8 mouse cellular contexts compared by ENCODE assay signal in the genomic region with DNA sequence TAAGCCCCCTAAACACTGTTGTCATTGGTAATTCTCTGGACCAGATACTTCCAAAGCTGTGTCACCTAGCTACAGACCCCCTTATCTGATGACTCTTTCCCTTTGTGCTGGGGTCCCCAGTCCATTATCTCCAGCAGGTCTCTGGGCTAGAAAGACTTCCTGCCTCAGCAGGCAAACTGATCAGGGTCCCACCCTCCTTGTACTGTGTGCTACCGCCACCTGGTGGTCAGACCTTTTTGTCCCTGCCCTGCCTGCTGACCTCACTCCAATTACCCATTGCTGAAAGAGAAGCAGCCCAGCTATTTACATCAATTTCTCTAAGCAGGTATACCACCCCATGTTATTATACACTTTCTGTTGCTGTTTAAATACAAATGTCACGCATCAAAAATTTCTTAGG. TPM values are rescaled to one million over a fixed set of nuclear protein-coding genes. Genes with fewer than 3 reads are reported as not detected.
A peak's percentile ranks its signal among the peaks of the same experiment; 100 is the strongest.
DNase-seq lines count a peak whose midpoint lies in the region; ATAC-seq and TF ChIP-seq lines count a peak whose summit lies in the region.

No protein-coding gene starts in this region.

- TF ChIP-seq CTCF in bone marrow macrophage, adult 2 months (IDR thresholded peaks at IDR 0.05; ENCODE audit: low read depth, low read length): peak; percentile 91

- no peaks in the 10 kb centered on the region for H3K36me3 ChIP-seq in forebrain, embryonic 10.5 days (replicated peaks)

- no peak overlapping the region for H3K27ac ChIP-seq in bone marrow macrophage, adult 2 months (ENCODE audit: insufficient read depth, low read depth, low read length)
- H3K27ac ChIP-seq in forebrain, embryonic 10.5 days: no peak overlapping the region

- no peak for ATAC-seq in CD4-positive, CD25-positive, alpha-beta regulatory T cell, adult 4 months

- DNase-seq in CD4-positive, CD25-positive, alpha-beta regulatory T cell, adult 2 months (ENCODE audit: low read depth, low spot score): peak; percentile 49
- DNase-seq in forebrain, embryonic 10.5 days (ENCODE audit: extremely low spot score, low spot score): peak; percentile 73
- peak; percentile 85 for DNase-seq in heart, postnatal 4 days
- DNase-seq in layer of hippocampus, postnatal 14 days (ENCODE audit: low spot score in 2 of 2): peak; percentile 69 to 71
- peak; percentile 72 for DNase-seq in lung, postnatal 36 days
- peak; percentile 21 for DNase-seq in skeletal muscle tissue, adult 2 months (ENCODE audit: low read depth, low spot score)

- WGBS in forebrain, embryonic 10.5 days: 5% methylated on average over 2 of the region's 2 CpGs

- TF ChIP-seq POLR2A in bone marrow macrophage, adult 2 months (IDR thresholded peaks at IDR 0.05; ENCODE audit: borderline replicate concordance, low read depth, low read length): no peak

- H3K4me1 ChIP-seq in bone marrow macrophage, adult 2 months (ENCODE audit: control insufficient read depth, insufficient read depth, low read length): no peaks in the 10 kb centered on the region
- 0 out of 2 replicates have a peak, but pooled peaks cover 12% of the 10 kb centered on the region for H3K4me1 ChIP-seq in forebrain, embryonic 10.5 days

- peaks cover 8% of the 10 kb centered on the region; the same call in 1 of the 2 replicates for H3K27me3 ChIP-seq in forebrain, embryonic 10.5 days (ENCODE audit: poor library complexity, severe bottlenecking)

- H3K9me3 ChIP-seq in forebrain, embryonic 10.5 days: no peaks in the 10 kb centered on the region

- no peak overlapping the region for H3K4me3 ChIP-seq in bone marrow macrophage, adult 2 months (ENCODE audit: insufficient read depth, low read length)
- no peak overlapping the region for H3K4me3 ChIP-seq in forebrain, embryonic 10.5 days

RNA-seq across cellular contexts. Expression of a gene that starts 9.1 kb away (rescaled TPM):
- polyA plus RNA-seq in CD4-positive, CD25-positive, alpha-beta regulatory T cell, adult 4 months (2017; shearing (Covaris generic)): not detected
- not detected in 2 replicates for polyA plus RNA-seq in bone marrow macrophage, adult 2 months (2012; ENCODE audit: insufficient read depth, insufficient read length, missing spikeins)
- 2.0 and 3.1 TPM in 2 replicates for polyA plus RNA-seq in forebrain, embryonic 10.5 days (2016; fragmentation: Nextera tagmentation; extraction: Ambion mirVana)
- under 1 TPM; 0.88 to 0.91 TPM for total RNA-seq in heart, postnatal 4 days (2021)
- total RNA-seq in layer of hippocampus, postnatal 14 days (2021): 1 to 10 TPM; 2.2 to 3.7 TPM

RNA-seq across cellular contexts. Expression of a gene that starts 47.5 kb away (rescaled TPM):
- polyA plus RNA-seq in CD4-positive, CD25-positive, alpha-beta regulatory T cell, adult 4 months (2017; shearing (Covaris generic)): 10 to 100 TPM; 21.3 to 24.7 TPM
- 24.1 and 28.9 TPM in 2 replicates for polyA plus RNA-seq in bone marrow macrophage, adult 2 months (2012; ENCODE audit: insufficient read depth, insufficient read length, missing spikeins)
- polyA plus RNA-seq in forebrain, embryonic 10.5 days (2016; fragmentation: Nextera tagmentation; extraction: Ambion mirVana): 56.6 and 58.5 TPM in 2 replicates
- 10 to 100 TPM; 43.4 to 48.1 TPM for total RNA-seq in heart, postnatal 4 days (2021)
- total RNA-seq in layer of hippocampus, postnatal 14 days (2021): 10 to 100 TPM; 24.6 to 27.0 TPM

Comparison
In these comparisons a context has a peak if more than half of its experiments do, and no peak if none do; other contexts are left out.
1. DNase-seq: peak in every context shown above with its lines; median percentile 85 in heart, postnatal 4 days; 73 in forebrain, embryonic 10.5 days; 72 in lung, postnatal 36 days; 70 in layer of hippocampus, postnatal 14 days; 49 in CD4-positive, CD25-positive, alpha-beta regulatory T cell, adult 2 months; 21 in skeletal muscle tissue, adult 2 months.